Mouse (Mus musculus) liver, adult 2 months (tissue): ENCODE data around the gene Sspn.

Experiments used
- CTCF ChIP-seq: fragments of 200-500 bp; IDR thresholded peaks from 2 replicates; pipeline ENCODE4 v1.5.1; 2011; ENCODE audit warnings: low read depth, low read length, control low read depth
- POLR2A ChIP-seq: fragments of 200-500 bp; IDR thresholded peaks from 2 replicates; pipeline ENCODE4 v1.6.1; 2011; ENCODE audit warnings: low read length, control low read depth; ENCODE audit not compliant: insufficient read depth; ENCODE audit errors: extremely low read depth

DNA sequence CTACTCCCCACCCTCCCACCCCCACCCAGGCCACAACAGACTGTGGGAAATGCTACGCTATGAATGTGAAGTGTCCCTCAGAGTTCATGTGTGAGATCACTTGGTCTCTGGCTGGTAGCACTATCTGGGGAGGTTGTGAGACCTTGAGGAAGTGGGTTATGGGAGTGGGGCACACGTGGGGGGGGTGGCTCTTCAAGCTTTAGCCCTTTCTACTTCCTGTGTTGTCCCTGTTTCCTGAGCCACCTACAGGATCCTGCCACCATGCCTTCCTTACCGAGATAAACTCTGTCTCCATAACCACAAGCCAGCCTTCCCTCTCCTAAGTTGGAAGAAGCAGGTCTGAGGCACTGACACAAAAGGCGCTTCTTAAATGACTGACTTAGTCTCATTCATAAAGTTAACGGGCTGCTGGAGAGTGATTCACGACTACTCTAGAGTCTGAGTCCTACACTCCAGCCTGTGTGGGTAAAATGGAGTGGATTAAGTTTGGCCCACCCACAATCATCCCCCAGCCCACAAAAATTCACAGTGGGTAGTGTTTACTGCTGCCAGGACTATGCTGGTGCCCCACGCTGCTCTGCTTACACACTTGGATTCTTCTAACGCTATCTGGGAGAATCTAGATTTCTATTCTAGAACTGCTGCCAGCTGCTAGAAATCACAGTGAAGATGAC is 36.6 kb upstream of the Sspn start:
- TF ChIP-seq CTCF: no peak
- TF ChIP-seq POLR2A: no peak
